In the genomic region with DNA sequence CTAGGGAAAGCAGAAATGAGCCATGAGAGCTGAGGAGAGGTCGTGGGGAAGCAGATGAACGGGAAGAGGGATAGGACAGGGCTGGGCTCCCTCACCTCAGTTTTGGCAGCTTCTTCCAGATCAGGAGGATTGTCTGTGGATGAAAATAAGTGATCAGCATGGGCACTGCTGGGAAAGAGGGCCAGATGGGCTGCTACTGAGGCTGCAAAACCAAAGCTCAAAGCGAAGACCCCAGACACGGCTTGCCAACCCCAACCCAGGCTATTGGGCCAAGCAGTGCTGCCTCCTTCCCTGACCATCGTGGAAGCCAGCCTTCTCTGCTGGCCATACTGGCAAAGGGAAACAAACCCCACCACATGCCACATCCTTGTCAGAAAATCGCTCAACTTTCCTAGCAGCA, we compare ENCODE assay signal across 35 mouse cellular contexts. TPM values are rescaled to one million over a fixed set of nuclear protein-coding genes. Genes with fewer than 3 reads are reported as not detected.
"Had no signal": no experiment of that assay in that cellular context is flagged by ENCODE, and none has a peak within 500 bp of the region (broad histone marks: within the 10 kb centered on the region; RNA-seq: fewer than 3 reads in every experiment).

No protein-coding gene starts in this region.

- H3K27me3 ChIP-seq: embryonic facial prominence, embryonic 12.5 days; embryonic facial prominence, embryonic 15.5 days; forebrain, embryonic 12.5 days; forebrain, embryonic 13.5 days; forebrain, embryonic 15.5 days had no signal

- H3K4me3 ChIP-seq: embryonic facial prominence, embryonic 10.5 days; embryonic facial prominence, embryonic 12.5 days; embryonic facial prominence, embryonic 13.5 days; embryonic facial prominence, embryonic 15.5 days; erythroblast, embryonic 14.5 days; forebrain, embryonic 10.5 days; forebrain, embryonic 12.5 days; forebrain, embryonic 13.5 days; forebrain, embryonic 15.5 days; gastrocnemius, adult 2 months; heart, adult 2 months had no signal

- H3K27ac ChIP-seq: embryonic facial prominence, embryonic 10.5 days; embryonic facial prominence, embryonic 12.5 days; embryonic facial prominence, embryonic 13.5 days; embryonic facial prominence, embryonic 15.5 days; forebrain, embryonic 10.5 days; forebrain, embryonic 12.5 days; forebrain, embryonic 13.5 days; forebrain, embryonic 15.5 days; gastrocnemius, adult 2 months; heart, adult 2 months had no signal

- H3K4me1 ChIP-seq: embryonic facial prominence, embryonic 10.5 days; embryonic facial prominence, embryonic 15.5 days; forebrain, embryonic 10.5 days; forebrain, embryonic 12.5 days; forebrain, embryonic 13.5 days; forebrain, embryonic 15.5 days had no signal

- H3K9ac ChIP-seq: embryonic facial prominence, embryonic 12.5 days; embryonic facial prominence, embryonic 13.5 days; embryonic facial prominence, embryonic 15.5 days; forebrain, embryonic 12.5 days; forebrain, embryonic 13.5 days; forebrain, embryonic 15.5 days; forebrain, postnatal 0 days had no signal

- H3K36me3 ChIP-seq: embryonic facial prominence, embryonic 10.5 days; embryonic facial prominence, embryonic 12.5 days; embryonic facial prominence, embryonic 13.5 days; embryonic facial prominence, embryonic 15.5 days; forebrain, embryonic 10.5 days; forebrain, embryonic 12.5 days; forebrain, embryonic 15.5 days had no signal

- DNase-seq: cerebellum, adult 18-20 months; cerebellum, adult 2 months; cerebellum, adult 8-10 months; cerebellum, adult 9-11 months; cerebellum, postnatal 25 days; embryo, embryonic 11 days; forebrain, postnatal 0 days; gastrocnemius, adult 2 months; gastrocnemius, postnatal 10 days; gastrocnemius, postnatal 14 days; gastrocnemius, postnatal 25 days; gastrocnemius, postnatal 36 days; heart, adult 18-20 months; heart, adult 2 months had no signal

RNA-seq across cellular contexts. Expression of gene Fcgr2b, which starts 15.2 kb away (rescaled TPM):
- polyA plus RNA-seq: embryonic facial prominence, embryonic 10.5 days; erythroblast, embryonic 14.5 days; forebrain, embryonic 10.5 days had no signal

RNA-seq across cellular contexts. Expression of gene Fcrla, which starts 33.7 kb away (rescaled TPM):
- total RNA-seq: common myeloid progenitor, adult 5-6 weeks; forebrain, postnatal 0 days; gastrocnemius, adult 18-20 months; gastrocnemius, adult 2 months; gastrocnemius, adult 8-10 months; gastrocnemius, postnatal 25 days; granulocyte monocyte progenitor cell, adult 5-6 weeks had no signal
- polyA plus RNA-seq: embryonic facial prominence, embryonic 10.5 days; embryonic facial prominence, embryonic 11.5 days; embryonic facial prominence, embryonic 12.5 days; embryonic facial prominence, embryonic 13.5 days; embryonic facial prominence, embryonic 14.5 days; embryonic facial prominence, embryonic 15.5 days; erythroblast, embryonic 14.5 days; forebrain, embryonic 10.5 days; forebrain, embryonic 11.5 days; forebrain, embryonic 12.5 days; forebrain, embryonic 13.5 days; forebrain, embryonic 14.5 days; forebrain, embryonic 15.5 days; forebrain, embryonic 16.5 days; frontal cortex, adult 2 months had no signal

RNA-seq across cellular contexts. Expression of gene Fcrlb, which starts 48.4 kb away (rescaled TPM):
- total RNA-seq: common myeloid progenitor, adult 5-6 weeks; forebrain, postnatal 0 days; gastrocnemius, adult 18-20 months; gastrocnemius, adult 2 months; gastrocnemius, adult 8-10 months; gastrocnemius, postnatal 10 days; gastrocnemius, postnatal 14 days; gastrocnemius, postnatal 25 days; gastrocnemius, postnatal 36 days; gastrocnemius, postnatal 4 days; granulocyte monocyte progenitor cell, adult 5-6 weeks; heart, adult 18-20 months; heart, adult 2 months; heart, adult 8-10 months had no signal
- polyA plus RNA-seq: embryonic facial prominence, embryonic 10.5 days; embryonic facial prominence, embryonic 11.5 days; embryonic facial prominence, embryonic 12.5 days; embryonic facial prominence, embryonic 13.5 days; embryonic facial prominence, embryonic 14.5 days; erythroblast, embryonic 14.5 days; forebrain, embryonic 10.5 days; forebrain, embryonic 11.5 days; forebrain, embryonic 12.5 days; forebrain, embryonic 13.5 days; forebrain, embryonic 14.5 days; heart, adult 2 months had no signal

RNA-seq across cellular contexts. Expression of gene Fcgr4, which starts 57.6 kb away (rescaled TPM):
- total RNA-seq: gastrocnemius, adult 18-20 months; gastrocnemius, adult 2 months; gastrocnemius, adult 8-10 months; gastrocnemius, postnatal 14 days; gastrocnemius, postnatal 25 days; gastrocnemius, postnatal 36 days had no signal
- polyA plus RNA-seq: erythroblast, embryonic 14.5 days; forebrain, embryonic 13.5 days had no signal
